In the genomic region with DNA sequence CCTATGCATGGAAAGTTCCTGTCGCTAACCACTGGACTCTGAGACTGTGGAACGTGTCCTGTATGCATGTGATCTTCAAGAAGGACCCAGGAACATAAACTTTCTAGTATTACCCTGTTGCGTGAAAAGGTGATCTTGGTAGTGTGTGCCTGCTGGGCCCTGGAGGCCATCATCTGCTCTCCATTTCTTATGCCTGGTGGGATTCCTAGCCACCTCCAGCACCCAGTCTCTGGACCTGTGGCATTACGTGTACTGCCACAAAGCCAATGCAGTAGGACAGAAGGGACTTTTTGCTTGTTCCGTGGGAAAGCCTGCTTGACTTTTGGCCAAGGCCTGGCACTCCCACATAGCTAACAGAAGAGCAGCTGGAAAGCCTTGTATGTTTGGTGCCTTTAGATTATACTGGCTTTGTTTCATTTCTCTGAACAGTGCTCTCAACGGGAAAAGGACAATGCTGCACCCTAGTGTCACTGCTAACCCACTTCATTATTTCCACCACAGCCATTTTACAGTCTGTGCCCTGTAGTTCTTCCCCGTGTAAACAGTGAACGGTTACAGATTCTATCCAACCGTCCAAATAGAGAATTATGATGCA, we compare ENCODE assay signal across 8 mouse cellular contexts. TPM values are rescaled to one million over a fixed set of nuclear protein-coding genes. Genes with fewer than 3 reads are reported as not detected.
DNase-seq lines count a peak whose midpoint lies in the region; ATAC-seq and TF ChIP-seq lines count a peak whose summit lies in the region.

No protein-coding gene starts in this region.

- peaks cover 3% of the 10 kb centered on the region; the same call in 1 of the 2 replicates for H3K4me1 ChIP-seq in liver, postnatal 0 days (ENCODE audit: insufficient read depth)

- peaks cover 18% of the 10 kb centered on the region; the same call in 1 of the 2 replicates for H3K36me3 ChIP-seq in liver, postnatal 0 days (replicated peaks; ENCODE audit: insufficient read depth, low read length)

- DNase-seq in gastrocnemius, postnatal 10 days, result peak; percentile 17
- DNase-seq in gastrocnemius, postnatal 14 days, result no peak
- peak; percentile 36 to 47 for DNase-seq in kidney, adult 8-10 months
- DNase-seq in liver, postnatal 0 days, result no peak
- DNase-seq in ovary, postnatal 14 days (ENCODE audit: low spot score), result peak; percentile 33
- DNase-seq in gastrocnemius, adult 18-20 months (ENCODE audit: low spot score), result no peak

- H3K4me3 ChIP-seq in liver, postnatal 0 days (ENCODE audit: low read depth, low read length), result no peak overlapping the region

- ATAC-seq in activated CD4-positive, CD25-positive, alpha-beta regulatory T cell, adult 4 months, result peak; percentile 83
- peak; percentile 46 for ATAC-seq in granulocyte monocyte progenitor cell, adult 5-6 weeks (replicated peaks; ENCODE audit: poor library complexity, severe bottlenecking)
- ATAC-seq in liver, postnatal 0 days, result peak; percentile 59

- TF ChIP-seq EP300 in liver, postnatal 0 days (IDR thresholded peaks at IDR 0.05; ENCODE audit: low read depth), result no peak

- WGBS in liver, postnatal 0 days (ENCODE audit: insufficient replicate concordance), result 52% methylated on average over 9 of the region's 9 CpGs

- intact Hi-C loops in gastrocnemius, postnatal 14 days (cut with DNase I; ENCODE audit: low total_unique reads), result loop anchor here (5.0 kb wide), 1 partner anchor 374 kb away; no protein-coding TSS in a partner anchor

- no peak overlapping the region for H3K4me2 ChIP-seq in liver, postnatal 0 days (ENCODE audit: low read depth, low read length)

- no peaks in the 10 kb centered on the region for H3K9me3 ChIP-seq in liver, postnatal 0 days (ENCODE audit: low read length)

- no peaks in the 10 kb centered on the region for H3K27me3 ChIP-seq in liver, postnatal 0 days (ENCODE audit: insufficient read depth, low read length)

- no peak overlapping the region for H3K27ac ChIP-seq in liver, postnatal 0 days (ENCODE audit: low read depth)

- peak; percentile 86 for TF ChIP-seq CTCF in liver, postnatal 0 days (IDR thresholded peaks at IDR 0.05; ENCODE audit: low read depth)

- H3K9ac ChIP-seq in liver, postnatal 0 days (replicated peaks), result no peak overlapping the region

RNA-seq across cellular contexts. Expression of a gene that starts 27.1 kb away (rescaled TPM):
- total RNA-seq in gastrocnemius, postnatal 10 days (2021), result 10 to 100 TPM; 16.8 to 22.0 TPM
- total RNA-seq in gastrocnemius, postnatal 14 days (2021), result 10 to 100 TPM; 12.6 to 14.2 TPM
- 10 to 100 TPM; 38.1 to 52.1 TPM for polyA plus RNA-seq in activated CD4-positive, CD25-positive, alpha-beta regulatory T cell, adult 4 months (2017; shearing (Covaris generic))
- total RNA-seq in granulocyte monocyte progenitor cell, adult 5-6 weeks (2014; fragmentation: Nextera tagmentation), result 80.8 and 84.5 TPM in 2 replicates
- 112 and 128 TPM in 2 replicates for total RNA-seq in granulocyte monocyte progenitor cell, adult 5-6 weeks (2017)
- 10.6 and 11.1 TPM in 2 replicates for polyA plus RNA-seq in liver, postnatal 0 days (2015; fragmentation: Nextera tagmentation; extraction: Ambion mirVana)
- 10 to 100 TPM in 1 of 2 experiments, 1 to 10 TPM in 1; 9.5 to 12.0 TPM for total RNA-seq in gastrocnemius, adult 18-20 months (2021)

RNA-seq across cellular contexts. Expression of a gene that starts 54.8 kb away (rescaled TPM):
- 1 to 10 TPM; 4.6 to 8.2 TPM for total RNA-seq in gastrocnemius, postnatal 10 days (2021)
- 1 to 10 TPM; 3.6 TPM for total RNA-seq in gastrocnemius, postnatal 14 days (2021)
- 1 to 10 TPM; 6.3 to 9.7 TPM for polyA plus RNA-seq in activated CD4-positive, CD25-positive, alpha-beta regulatory T cell, adult 4 months (2017; shearing (Covaris generic))
- 12.4 and 15.1 TPM in 2 replicates for total RNA-seq in granulocyte monocyte progenitor cell, adult 5-6 weeks (2014; fragmentation: Nextera tagmentation)
- total RNA-seq in granulocyte monocyte progenitor cell, adult 5-6 weeks (2017), result 8.0 and 8.2 TPM in 2 replicates
- polyA plus RNA-seq in liver, postnatal 0 days (2015; fragmentation: Nextera tagmentation; extraction: Ambion mirVana), result 0.32 and 0.65 TPM in 2 replicates
- total RNA-seq in gastrocnemius, adult 18-20 months (2021), result 1 to 10 TPM; 3.4 to 3.8 TPM

Comparison
In these comparisons a context has a peak if more than half of its experiments do, and no peak if none do; other contexts are left out.
1. DNase-seq: peak in gastrocnemius, postnatal 10 days (single experiment), kidney, adult 8-10 months (2 of 2) and ovary, postnatal 14 days (single experiment); none in gastrocnemius, postnatal 14 days (single experiment), liver, postnatal 0 days (single experiment) and gastrocnemius, adult 18-20 months (single experiment).
2. Peak in every context shown above with its lines, with median percentiles within 50 percentile points of each other: ATAC-seq.